Mouse (Mus musculus): ENCODE results near the gene Gna15. TPM values are rescaled to one million over a fixed set of nuclear protein-coding genes. Genes with fewer than 3 reads are reported as not detected.

Gna15 gene
- polyA plus RNA-seq, 1 experiment from 2014 or later: 1.0 TPM

DNA sequence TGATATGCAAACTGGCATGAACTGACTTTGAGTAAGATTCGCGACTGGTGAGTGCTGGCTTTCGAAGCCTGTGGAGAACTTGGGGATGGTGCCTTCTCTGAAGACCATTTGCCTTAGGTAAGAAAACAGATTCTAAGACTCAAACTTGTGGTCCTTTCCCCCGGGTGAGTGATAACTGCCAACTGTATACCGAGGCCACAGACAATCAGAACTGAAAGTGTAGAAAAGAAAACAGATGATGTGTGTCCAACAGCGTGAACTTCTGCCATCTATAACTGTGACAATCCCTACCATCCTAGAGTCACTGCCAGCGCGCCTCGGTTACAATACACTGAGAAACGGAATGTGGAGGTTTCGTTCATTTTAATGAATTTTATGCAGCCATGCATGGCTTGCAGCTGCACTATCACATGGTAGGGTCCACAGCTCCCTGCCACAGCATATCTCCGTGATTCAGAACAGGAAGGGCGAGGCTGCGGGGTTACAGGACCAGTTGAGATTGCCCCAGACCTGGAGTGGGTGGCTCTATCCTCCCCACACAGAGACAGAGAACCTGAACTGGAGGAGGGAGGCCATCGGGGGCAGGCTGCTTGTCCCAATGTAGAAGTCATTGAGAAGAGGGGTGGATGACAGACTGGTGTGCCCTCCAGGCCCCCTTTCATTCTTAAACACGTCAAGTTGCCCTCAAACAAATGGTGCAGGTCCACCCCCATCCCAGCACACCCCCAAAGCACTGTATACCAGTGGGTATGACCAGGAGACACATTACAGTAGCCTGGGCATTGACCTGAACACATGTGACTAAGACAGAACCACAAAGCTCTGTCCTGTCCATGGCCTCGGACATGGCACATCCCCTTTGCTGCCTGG, 26.4 kb downstream of the Gna15 start:
- peaks cover 20% of the 10 kb centered on the region for H3K4me1 ChIP-seq
- H3K4me3 ChIP-seq: 0 out of 2 replicates have a peak overlapping the region, but pooled peaks have one; percentile 73
- no peak overlapping the region for H3K9ac ChIP-seq (replicated peaks)
- H3K36me3 ChIP-seq: peaks cover 8% of the 10 kb centered on the region
- H3K4me2 ChIP-seq (replicated peaks): peak overlapping the region; percentile 51
- no peak for ATAC-seq (ENCODE audit: low FRiP score, low read depth)
- WGBS: 83% methylated on average over 17 of the region's 17 CpGs
- no peaks in the 10 kb centered on the region; the same call in none of the 2 replicates for H3K27me3 ChIP-seq
- no peaks in the 10 kb centered on the region for H3K9me3 ChIP-seq
- H3K27ac ChIP-seq (replicated peaks): no peak overlapping the region

DNA sequence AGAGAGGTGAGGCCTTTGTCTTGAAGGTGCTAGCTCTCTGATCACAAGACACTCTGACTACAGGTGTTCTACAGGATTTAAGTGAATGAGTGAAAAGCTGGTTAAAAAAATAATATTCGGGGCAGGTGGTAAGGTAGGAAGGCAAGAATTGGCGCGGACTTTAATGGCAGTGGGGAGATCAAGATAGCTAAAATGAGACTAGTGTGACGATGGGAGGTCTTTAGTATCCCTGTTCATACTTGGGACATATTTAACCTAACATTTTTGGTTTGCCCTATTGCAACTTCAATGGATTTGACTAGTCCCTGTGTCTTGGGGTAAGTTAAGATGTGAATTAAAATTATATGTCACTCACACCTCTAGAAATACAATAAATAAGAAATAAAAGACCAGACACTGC, 27.1 kb downstream of the Gna15 start:
- WGBS: 38% methylated on average over 4 of the region's 4 CpGs
- peak overlapping the region; percentile 73 for H3K4me3 ChIP-seq
- peak overlapping the region; percentile 41; the same call in 1 of the 2 replicates for H3K9ac ChIP-seq (replicated peaks)
- H3K9me3 ChIP-seq: no peaks in the 10 kb centered on the region
- peak overlapping the region; percentile 57; the same call in 1 of the 2 replicates for H3K27ac ChIP-seq (replicated peaks)
- no peak for ATAC-seq (ENCODE audit: low FRiP score, low read depth)
- peaks cover 20% of the 10 kb centered on the region for H3K4me1 ChIP-seq
- peaks cover 14% of the 10 kb centered on the region for H3K36me3 ChIP-seq
- H3K4me2 ChIP-seq (replicated peaks): peak overlapping the region; percentile 51
- H3K27me3 ChIP-seq: no peaks in the 10 kb centered on the region; the same call in 1 of the 2 replicates

DNA sequence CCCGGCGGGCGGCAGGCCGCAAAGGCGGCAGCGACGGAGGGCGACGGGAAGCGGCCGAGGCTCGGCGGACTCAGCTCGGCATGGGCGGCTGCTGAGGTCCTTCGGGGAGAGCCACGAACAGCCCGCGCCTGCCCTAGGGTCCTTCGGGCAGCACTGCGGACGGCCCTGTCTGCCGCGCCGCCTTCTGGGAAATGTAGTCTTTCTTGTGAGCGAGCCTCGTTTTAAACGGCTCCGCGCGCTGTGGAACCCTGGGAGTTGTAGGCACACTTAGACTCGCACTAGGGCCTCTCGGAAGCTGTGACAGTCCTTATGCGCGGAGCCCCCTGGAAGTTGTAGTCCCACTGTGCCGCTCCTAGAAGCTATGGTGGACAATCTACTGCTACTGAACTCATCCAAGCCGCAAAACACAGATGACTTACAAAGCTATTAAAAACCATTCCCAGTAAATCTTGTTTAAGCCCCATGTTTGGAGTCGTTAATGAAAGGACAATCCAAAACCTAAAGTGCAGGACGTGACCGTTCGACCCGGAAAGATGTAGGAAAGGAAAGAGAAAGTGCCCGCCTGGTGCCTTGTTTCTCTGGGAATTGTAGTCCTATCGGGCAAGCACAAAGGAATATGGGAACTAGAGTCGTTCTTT, 27.6 kb downstream of the Gna15 start, which contains the start of gene Ncln:
TSS of gene Ncln (minus strand) at position 129 of the 638 bp plus-strand sequence.
- Histone ChIP-seq H3K4me2 (replicated peaks) (peak within 1 kb of the TSS; percentile 89), H3K9ac (replicated peaks) (peak within 1 kb of the TSS; percentile 75), H3K36me3 (peaks cover 20% of the 10 kb centered on the region), H3K27ac (replicated peaks) (peak within 1 kb of the TSS; percentile 57; the same call in 1 of the 2 replicates), H3K27me3 (no peaks in the 10 kb centered on the region; the same call in 1 of the 2 replicates), H3K4me1 (peaks cover 20% of the 10 kb centered on the region), H3K4me3 (peak within 1 kb of the TSS; percentile 73), H3K9me3 (no peaks in the 10 kb centered on the region)
- under 1% methylated on average over 39 of the region's 45 CpGs for WGBS
- peak; percentile 96 for ATAC-seq (ENCODE audit: low FRiP score, low read depth)

DNA sequence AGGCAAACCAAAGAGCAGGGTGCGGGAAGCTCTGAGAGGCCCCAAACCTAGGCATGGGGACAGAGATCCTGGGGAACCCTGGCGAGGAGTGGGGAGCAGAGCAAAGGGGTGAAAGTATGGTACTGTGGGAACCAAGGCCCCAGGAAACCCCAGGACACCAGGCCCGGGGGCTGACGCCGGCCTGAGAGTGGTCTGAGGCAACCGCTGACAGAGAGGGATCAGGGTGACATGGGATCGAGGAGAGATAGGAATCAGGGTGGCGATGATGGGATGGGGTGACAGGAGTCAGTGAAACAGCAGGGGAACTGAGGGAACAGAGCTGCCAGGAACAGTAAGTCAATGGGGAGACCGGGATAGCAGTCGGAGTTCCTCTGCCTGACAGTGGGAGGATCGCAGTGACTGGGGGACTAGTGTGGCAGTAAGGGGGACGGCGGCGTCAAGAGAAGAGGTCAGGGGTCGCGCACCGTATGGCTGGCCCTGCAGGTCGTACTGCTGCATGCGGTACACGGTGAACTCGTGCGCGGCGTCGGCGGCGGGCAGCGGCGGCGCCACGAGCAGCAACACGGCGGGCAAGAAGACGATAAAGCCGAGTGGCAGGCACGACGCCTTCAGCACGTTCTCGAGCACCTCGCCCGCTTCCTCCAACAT, 28.3 kb downstream of the Gna15 start:
- H3K4me1 ChIP-seq: peaks cover 20% of the 10 kb centered on the region
- H3K4me3 ChIP-seq: peak overlapping the region; percentile 73
- WGBS: 2% methylated on average over 41 of the region's 41 CpGs

DNA sequence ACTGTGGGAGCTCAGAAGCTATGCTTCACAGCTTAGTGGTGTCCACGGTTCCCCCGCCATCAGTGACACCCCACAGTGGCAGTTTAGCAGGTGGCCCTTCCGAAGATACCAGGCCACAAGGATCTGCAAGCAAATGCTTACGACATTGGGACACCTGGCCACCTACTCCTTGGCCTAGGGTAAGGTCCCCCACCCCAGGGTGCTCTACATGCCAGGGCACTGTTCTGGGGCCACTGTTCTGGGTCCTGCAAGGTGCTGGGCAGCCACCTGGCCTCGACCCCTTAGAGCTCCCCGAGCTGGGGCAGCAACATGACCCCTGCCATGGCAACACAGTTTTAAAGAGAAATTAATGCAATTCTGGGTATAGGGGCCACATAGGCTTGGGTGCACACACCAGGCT, 28.9 kb downstream of the Gna15 start:
- 81% methylated on average over 6 of the region's 6 CpGs for WGBS
- H3K27ac ChIP-seq (replicated peaks): no peak overlapping the region
- H3K9ac ChIP-seq (replicated peaks): peak overlapping the region; percentile 75
- no peaks in the 10 kb centered on the region for H3K9me3 ChIP-seq
- ATAC-seq (ENCODE audit: low FRiP score, low read depth): no peak
- no peaks in the 10 kb centered on the region; the same call in 1 of the 2 replicates for H3K27me3 ChIP-seq
- peaks cover 20% of the 10 kb centered on the region for H3K4me1 ChIP-seq
- H3K36me3 ChIP-seq: peaks cover 33% of the 10 kb centered on the region
- peak overlapping the region; percentile 73 for H3K4me3 ChIP-seq
- H3K4me2 ChIP-seq (replicated peaks): peak overlapping the region; percentile 89

More for the DNA sequence above, 28.3 kb downstream of the Gna15 start:
- peak; percentile 42 for ATAC-seq (ENCODE audit: low FRiP score, low read depth)
- no peaks in the 10 kb centered on the region for H3K9me3 ChIP-seq
- H3K36me3 ChIP-seq: peaks cover 27% of the 10 kb centered on the region
- no peak overlapping the region for H3K27ac ChIP-seq (replicated peaks)
- H3K9ac ChIP-seq (replicated peaks): peak overlapping the region; percentile 75
- H3K27me3 ChIP-seq: no peaks in the 10 kb centered on the region; the same call in 1 of the 2 replicates
- peak overlapping the region; percentile 89 for H3K4me2 ChIP-seq (replicated peaks)

DNA sequence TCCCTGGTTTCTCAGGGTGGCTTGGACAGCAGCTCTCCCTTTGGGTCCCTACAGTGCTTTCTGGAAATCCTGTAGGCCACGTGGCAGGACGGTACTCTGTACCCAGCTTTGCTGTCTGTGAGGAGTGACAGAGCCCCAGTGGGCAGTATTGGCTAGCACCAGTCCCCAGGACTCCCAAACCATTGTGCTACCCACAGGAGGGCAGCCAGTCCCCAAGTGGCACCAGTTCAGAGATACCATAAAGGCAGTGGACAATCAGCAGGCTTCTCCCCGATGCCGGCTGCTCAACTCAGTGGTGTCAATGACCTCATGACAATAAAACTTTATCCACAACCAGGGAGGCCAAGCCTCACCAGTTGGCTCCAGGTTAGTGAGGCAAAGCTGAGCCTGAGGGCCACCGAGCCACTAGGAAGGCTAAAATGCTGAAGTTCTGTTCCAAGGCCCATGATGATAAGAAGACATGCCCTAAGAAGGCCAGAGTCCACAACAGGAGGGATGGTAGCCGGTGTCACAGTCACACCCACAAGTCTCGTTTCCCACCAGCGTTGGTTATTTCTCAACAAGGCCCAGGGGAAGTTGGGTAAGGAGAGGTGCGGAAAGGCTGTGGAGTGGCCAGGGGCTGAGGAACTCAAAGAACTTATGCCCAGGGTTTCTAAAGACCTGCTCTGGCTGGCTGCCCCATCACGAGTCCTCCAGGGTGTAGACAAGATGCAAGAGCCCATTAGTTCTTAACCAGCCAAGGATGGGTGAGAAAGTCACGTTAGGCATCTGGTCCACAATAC, 29.6 kb downstream of the Gna15 start:
- H3K9ac ChIP-seq (replicated peaks): no peak overlapping the region; the same call in 1 of the 2 replicates

DNA sequence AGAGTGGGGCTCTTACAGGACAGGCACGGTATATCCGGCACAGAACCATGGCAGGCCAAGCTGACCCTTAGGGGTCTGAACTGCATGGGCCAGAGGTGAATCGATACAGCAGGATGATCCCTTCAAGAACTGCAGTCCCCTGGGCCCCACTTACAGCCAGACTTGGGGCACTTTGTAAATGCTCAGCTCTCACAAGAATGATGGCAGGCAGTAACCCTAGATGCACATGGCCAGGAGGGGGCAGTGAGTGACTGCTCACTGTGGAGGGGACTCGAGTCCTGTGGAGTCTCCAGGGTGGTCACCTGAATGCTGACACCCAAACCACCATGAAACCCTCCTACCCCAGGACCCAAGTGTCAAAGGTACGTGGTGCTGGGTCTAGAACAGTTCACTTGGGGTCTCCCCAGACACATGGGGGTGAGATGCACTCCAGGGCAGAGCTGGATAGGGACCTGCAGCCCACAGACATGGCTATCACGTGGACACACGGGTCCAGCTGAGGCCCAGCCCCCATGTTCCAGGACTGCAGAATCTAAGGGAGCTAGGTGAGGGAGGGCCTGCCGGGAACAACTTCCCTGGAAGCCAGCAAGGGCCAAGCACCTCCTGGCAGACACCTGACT, 30.3 kb downstream of the Gna15 start:
- WGBS: 81% methylated on average over 8 of the region's 8 CpGs
- Histone ChIP-seq H3K27ac (replicated peaks) (no peak overlapping the region), H3K9ac (replicated peaks) (no peak overlapping the region), H3K36me3 (peaks cover 47% of the 10 kb centered on the region), H3K27me3 (no peaks in the 10 kb centered on the region), H3K9me3 (no peaks in the 10 kb centered on the region), H3K4me1 (peaks cover 20% of the 10 kb centered on the region), H3K4me3 (no peak overlapping the region), H3K4me2 (replicated peaks) (no peak overlapping the region)
- ATAC-seq (ENCODE audit: low FRiP score, low read depth): no peak

More for the DNA sequence above, 29.6 kb downstream of the Gna15 start:
- Histone ChIP-seq H3K4me2 (replicated peaks) (peak overlapping the region; percentile 89), H3K36me3 (peaks cover 40% of the 10 kb centered on the region), H3K4me3 (peak overlapping the region; percentile 73), H3K9me3 (no peaks in the 10 kb centered on the region), H3K27me3 (no peaks in the 10 kb centered on the region; the same call in 1 of the 2 replicates), H3K4me1 (peaks cover 20% of the 10 kb centered on the region), H3K27ac (replicated peaks) (no peak overlapping the region)
- no peak for ATAC-seq (ENCODE audit: low FRiP score, low read depth)
- WGBS: 94% methylated on average over 11 of the region's 11 CpGs

DNA sequence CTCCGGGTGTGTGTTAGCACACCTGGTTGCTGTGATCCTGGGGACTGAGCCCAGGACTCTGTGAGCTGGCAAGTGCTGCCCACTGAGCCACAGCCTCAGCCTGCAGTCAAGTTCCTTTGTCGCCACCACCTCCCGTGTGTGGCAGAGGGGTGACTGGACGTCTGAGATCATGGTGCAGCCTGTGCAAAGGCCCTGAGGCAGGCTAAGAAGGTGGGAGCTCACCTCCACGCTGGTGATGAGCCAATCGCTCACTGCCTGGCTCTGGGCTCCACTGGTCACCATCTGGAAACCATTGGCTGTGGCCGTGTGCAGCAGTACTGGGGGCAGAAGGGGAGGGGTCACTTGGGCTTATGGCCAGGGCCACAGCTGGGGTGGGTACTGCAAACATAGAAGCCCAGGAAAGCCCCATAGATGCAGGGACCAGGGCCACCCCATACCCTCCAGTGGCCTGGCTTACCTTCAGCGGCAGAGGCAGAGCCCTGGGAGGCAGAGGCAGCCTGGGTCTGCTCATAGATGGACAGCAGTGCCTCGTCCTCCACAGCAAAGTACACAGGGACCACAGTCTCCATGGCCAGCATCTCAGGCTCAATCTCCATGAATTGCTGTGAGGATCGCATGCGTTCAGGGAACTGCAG, 31.3 kb downstream of the Gna15 start:
- 87% methylated on average over 11 of the region's 11 CpGs for WGBS
- ATAC-seq (ENCODE audit: low FRiP score, low read depth): no peak
- peaks cover 57% of the 10 kb centered on the region for H3K36me3 ChIP-seq
- H3K4me3 ChIP-seq: no peak overlapping the region
- no peak overlapping the region for H3K4me2 ChIP-seq (replicated peaks)
- H3K9me3 ChIP-seq: no peaks in the 10 kb centered on the region
- no peaks in the 10 kb centered on the region for H3K27me3 ChIP-seq
- H3K4me1 ChIP-seq: peaks cover 20% of the 10 kb centered on the region
- H3K9ac ChIP-seq (replicated peaks): no peak overlapping the region
- H3K27ac ChIP-seq (replicated peaks): no peak overlapping the region

DNA sequence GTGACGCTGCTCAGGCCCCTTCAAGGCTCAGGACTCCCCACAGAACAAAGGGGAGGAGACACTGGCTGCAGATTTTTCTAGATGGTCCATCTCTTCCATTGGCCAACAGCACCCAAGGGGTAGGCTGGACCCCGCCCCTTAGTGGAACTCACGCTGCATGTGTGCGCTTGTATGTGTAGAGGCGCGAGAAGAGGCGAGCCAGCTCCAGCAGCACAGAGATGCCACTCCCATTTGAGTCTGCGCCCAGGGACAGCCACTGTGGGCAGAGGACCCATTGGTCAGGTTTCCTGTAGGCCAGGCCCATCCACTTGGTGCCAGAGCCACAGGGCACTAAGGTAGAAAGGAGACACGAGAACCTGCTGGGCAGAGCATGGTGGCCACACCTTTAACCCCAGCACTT, 33.0 kb downstream of the Gna15 start:
- Histone ChIP-seq H3K27ac (replicated peaks) (no peak overlapping the region), H3K27me3 (no peaks in the 10 kb centered on the region), H3K9ac (replicated peaks) (no peak overlapping the region), H3K9me3 (no peaks in the 10 kb centered on the region), H3K4me1 (peaks cover 15% of the 10 kb centered on the region), H3K4me3 (no peak overlapping the region), H3K4me2 (replicated peaks) (no peak overlapping the region), H3K36me3 (peaks cover 73% of the 10 kb centered on the region)
- no peak for ATAC-seq (ENCODE audit: low FRiP score, low read depth)
- 92% methylated on average over 9 of the region's 9 CpGs for WGBS

DNA sequence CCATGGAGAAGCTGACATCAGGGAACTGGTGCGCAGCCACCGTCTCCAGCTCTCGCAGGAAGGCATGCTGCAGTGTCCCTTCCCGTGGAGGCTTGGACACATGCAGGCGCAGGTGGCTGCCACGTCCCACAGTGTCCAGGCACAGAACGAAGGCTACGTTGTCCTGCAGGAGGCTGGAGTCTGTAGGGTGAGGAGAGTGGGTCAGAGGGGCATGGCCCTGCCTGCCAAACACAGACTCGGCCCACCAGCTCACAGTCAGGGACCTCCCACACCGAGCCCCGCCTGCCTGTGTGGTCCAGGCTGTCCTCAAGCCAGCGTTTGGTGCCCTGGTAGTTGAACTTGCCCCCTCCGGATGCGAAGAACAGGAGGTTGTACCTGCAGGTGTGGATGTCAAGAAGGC, 34.1 kb downstream of the Gna15 start:
- no peak for ATAC-seq (ENCODE audit: low FRiP score, low read depth)
- Histone ChIP-seq H3K4me2 (replicated peaks) (no peak overlapping the region), H3K27ac (replicated peaks) (no peak overlapping the region), H3K4me1 (peaks cover 10% of the 10 kb centered on the region), H3K36me3 (peaks cover 73% of the 10 kb centered on the region), H3K9me3 (no peaks in the 10 kb centered on the region), H3K4me3 (no peak overlapping the region), H3K9ac (replicated peaks) (no peak overlapping the region), H3K27me3 (no peaks in the 10 kb centered on the region)
- WGBS: 91% methylated on average over 14 of the region's 14 CpGs

Measured in midbrain, embryonic 12.5 days (tissue).